ENCODE assay signal across 8 mouse cellular contexts in the genomic region with DNA sequence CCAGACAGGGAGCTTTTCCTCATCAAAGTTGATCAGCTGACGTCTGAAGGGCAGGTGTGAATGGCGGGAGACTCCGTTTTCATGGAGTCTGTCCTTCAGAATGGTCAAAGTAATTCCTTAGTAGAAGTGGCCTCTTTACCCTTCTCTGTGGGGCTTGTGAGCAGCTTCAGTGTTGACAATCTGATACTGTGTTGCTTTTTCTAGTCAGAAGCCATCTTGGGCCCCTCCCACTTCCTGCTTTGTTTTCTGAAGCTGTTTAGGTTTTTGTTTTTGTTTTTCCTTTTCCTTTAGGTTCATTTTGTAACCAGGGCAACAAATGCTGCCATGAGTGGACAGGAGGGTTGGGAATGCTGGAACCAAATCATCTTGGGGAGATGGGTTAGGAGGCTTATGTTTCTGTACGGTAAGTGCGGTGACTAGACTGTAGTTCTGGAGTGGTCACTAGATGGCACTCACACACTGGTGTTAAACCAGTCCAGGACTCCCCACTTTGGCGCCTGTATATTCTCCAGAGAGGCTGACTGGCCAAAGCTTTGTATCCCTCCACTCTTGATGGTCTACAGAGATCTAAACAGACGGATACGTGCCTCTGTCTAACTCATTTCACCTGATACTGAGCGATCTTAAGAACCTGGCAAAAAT. TPM values are rescaled to one million over a fixed set of nuclear protein-coding genes. Genes with fewer than 3 reads are reported as not detected.
DNase-seq lines count a peak whose midpoint lies in the region; ATAC-seq and TF ChIP-seq lines count a peak whose summit lies in the region.

No protein-coding gene starts in this region.

- TF ChIP-seq POLR2A in MEL (IDR thresholded peaks at IDR 0.05; ENCODE audit: control insufficient read depth in 1 of 2, insufficient read depth in 1 of 2, low read depth in 1 of 2, low read length in 2 of 2, poor library complexity in 1 of 2): 0 out of 4 replicates have a peak, but pooled peaks of 1 of the 2 experiments have one; percentile 15
- TF ChIP-seq POLR2A in cerebellum, adult 2 months (IDR thresholded peaks at IDR 0.05; ENCODE audit: borderline replicate concordance, insufficient read depth, low read length): peak; percentile 14; the same call in 1 of the 2 replicates

- no peaks in the 10 kb centered on the region; the same call in 1 of the 2 replicates for H3K79me2 ChIP-seq in MEL (ENCODE audit: control insufficient read depth, insufficient read depth, low read length, poor library complexity)

- 24% methylated on average over 9 of the region's 9 CpGs for WGBS in cerebellum, adult 2 months
- WGBS in forebrain, postnatal 0 days: 23% methylated on average over 9 of the region's 9 CpGs
- 16% methylated on average over 9 of the region's 9 CpGs for WGBS in lung, embryonic 14.5 days

- H3K27ac ChIP-seq in MEL (ENCODE audit: control insufficient read depth, low read depth, low read length): peak overlapping the region; percentile 95
- H3K27ac ChIP-seq in cerebellum, adult 2 months (ENCODE audit: insufficient read depth, low read length): peak overlapping the region; percentile 79
- no peak overlapping the region for H3K27ac ChIP-seq in forebrain, postnatal 0 days (ENCODE audit: low read depth, low read length)
- H3K27ac ChIP-seq in lung, embryonic 14.5 days (ENCODE audit: low read depth): no peak overlapping the region

- H3K4me2 ChIP-seq in forebrain, postnatal 0 days (ENCODE audit: low read depth): peak overlapping the region; percentile 17; the same call in 1 of the 2 replicates
- H3K4me2 ChIP-seq in lung, embryonic 14.5 days: peak overlapping the region; percentile 31; the same call in 1 of the 2 replicates

- peaks cover 17 to 25% of the 10 kb centered on the region in 2 experiments for H3K4me1 ChIP-seq in MEL (ENCODE audit: control insufficient read depth in 1 of 2, insufficient read depth in 2 of 2, low read length in 2 of 2)
- H3K4me1 ChIP-seq in cerebellum, adult 2 months (ENCODE audit: control insufficient read depth, insufficient read depth, low read length): peaks cover 20% of the 10 kb centered on the region; the same call in 1 of the 2 replicates
- H3K4me1 ChIP-seq in forebrain, postnatal 0 days (ENCODE audit: insufficient read depth): no peaks in the 10 kb centered on the region
- no peaks in the 10 kb centered on the region for H3K4me1 ChIP-seq in lung, embryonic 14.5 days (ENCODE audit: insufficient read depth)

- DNase-seq in MEL (ENCODE audit: low read depth, low spot score): peak; percentile 93
- peak; percentile 90 to 91 for DNase-seq in cerebellum, adult 2 months
- peak; percentile 94 for DNase-seq in forebrain, postnatal 0 days
- peak; percentile 57 to 86 for DNase-seq in layer of hippocampus, adult 8-10 months (ENCODE audit: low spot score in 2 of 2)
- DNase-seq in lung, embryonic 14.5 days: peak; percentile 95
- peak; percentile 20 for DNase-seq in ovary, adult 18-20 months (ENCODE audit: low spot score)
- peak; percentile 79 for DNase-seq in thymus, postnatal 0 days (ENCODE audit: low spot score)

- peaks cover 0 to 18% of the 10 kb centered on the region in 2 experiments; a peak in 2 of 4 replicates for H3K36me3 ChIP-seq in MEL (ENCODE audit: control insufficient read depth in 1 of 2, insufficient read depth in 2 of 2, low read length in 2 of 2)
- no peaks in the 10 kb centered on the region for H3K36me3 ChIP-seq in forebrain, postnatal 0 days (ENCODE audit: insufficient read depth)
- H3K36me3 ChIP-seq in lung, embryonic 14.5 days (ENCODE audit: insufficient read depth): no peaks in the 10 kb centered on the region

- H3K4me3 ChIP-seq in MEL (ENCODE audit: control insufficient read depth in 1 of 2, insufficient read depth in 1 of 2, low read depth in 2 of 2, low read length in 2 of 2): peak overlapping the region; percentile 66 to 69
- H3K4me3 ChIP-seq in cerebellum, adult 2 months (replicated peaks; ENCODE audit: insufficient read depth, low read depth, low read length): no peak overlapping the region
- no peak overlapping the region for H3K4me3 ChIP-seq in forebrain, postnatal 0 days (ENCODE audit: low read depth, low read length)
- H3K4me3 ChIP-seq in lung, embryonic 14.5 days (ENCODE audit: low read depth, low read length): no peak overlapping the region

- ATAC-seq in forebrain, postnatal 0 days: peak; percentile 95
- peak; percentile 94 to 95 for ATAC-seq in hematopoietic stem cell, adult 5-6 weeks (replicated peaks in 1 of 2; ENCODE audit: insufficient read depth in 1 of 2, low FRiP score in 2 of 2, low TSS enrichment in 1 of 2, low read depth in 1 of 2, poor library complexity in 2 of 2, severe bottlenecking in 2 of 2)
- peak; percentile 94 for ATAC-seq in lung, embryonic 14.5 days (ENCODE audit: insufficient read depth)

- peak; percentile 75 to 85 (median 75) for TF ChIP-seq CTCF in MEL (IDR thresholded peaks at IDR 0.05 in 2 of 3, conservative IDR thresholded peaks at IDR 0.05 in 1 of 3; ENCODE audit: control insufficient read depth in 1 of 3, insufficient read depth in 1 of 3, low read depth in 2 of 3, low read length in 3 of 3, poor library complexity in 1 of 3, severe bottlenecking in 1 of 3)
- TF ChIP-seq CTCF in cerebellum, adult 2 months (IDR thresholded peaks at IDR 0.05; ENCODE audit: borderline replicate concordance, insufficient read depth, low read depth, low read length): peak; percentile 93
- peak; percentile 94 for TF ChIP-seq CTCF in forebrain, postnatal 0 days (IDR thresholded peaks at IDR 0.05; ENCODE audit: low read depth)
- TF ChIP-seq CTCF in lung, embryonic 14.5 days (IDR thresholded peaks at IDR 0.05; ENCODE audit: low read depth): peak; percentile 84

- TF ChIP-seq RAD21 in MEL (IDR thresholded peaks at IDR 0.05; ENCODE audit: low read depth, low read length): peak; percentile 91

- no peaks in the 10 kb centered on the region for H3K27me3 ChIP-seq in MEL (ENCODE audit: control insufficient read depth in 1 of 2, insufficient read depth in 2 of 2, low read length in 2 of 2)
- H3K27me3 ChIP-seq in cerebellum, adult 2 months (ENCODE audit: control insufficient read depth, insufficient read depth, low read length): no peaks in the 10 kb centered on the region
- H3K27me3 ChIP-seq in forebrain, postnatal 0 days (ENCODE audit: insufficient read depth, low read length): peaks cover 31% of the 10 kb centered on the region
- peaks cover 33% of the 10 kb centered on the region for H3K27me3 ChIP-seq in lung, embryonic 14.5 days (ENCODE audit: insufficient read depth, low read length)

- H3K9me3 ChIP-seq in MEL (replicated peaks; ENCODE audit: insufficient read depth, low read length): no peaks in the 10 kb centered on the region
- H3K9me3 ChIP-seq in forebrain, postnatal 0 days (ENCODE audit: low read length): no peaks in the 10 kb centered on the region
- no peaks in the 10 kb centered on the region for H3K9me3 ChIP-seq in lung, embryonic 14.5 days (ENCODE audit: low read depth, low read length)

- peak overlapping the region; percentile 75 for H3K9ac ChIP-seq in MEL (ENCODE audit: control insufficient read depth, low read depth, low read length, poor library complexity, severe bottlenecking)
- H3K9ac ChIP-seq in forebrain, postnatal 0 days: no peak overlapping the region
- H3K9ac ChIP-seq in lung, embryonic 14.5 days: no peak overlapping the region

- TF ChIP-seq EP300 in MEL (IDR thresholded peaks at IDR 0.05; ENCODE audit: low read depth in 1 of 2, low read length in 2 of 2): no peak; a peak in 1 of 4 replicates

TF ChIP-seq in MEL, 35 proteins besides CTCF, POLR2A, EP300 and RAD21:
- TF ChIP-seq ZNF384 (IDR thresholded peaks at IDR 0.05; ENCODE audit: low read depth, low read length) (no peak), ELF1 (IDR thresholded peaks at IDR 0.05; ENCODE audit: low read depth, low read length) (peak; percentile 53; the same call in 1 of the 2 replicates), SMC3 (IDR thresholded peaks at IDR 0.05; ENCODE audit: low read depth, low read length) (peak; percentile 67), ETS1 (IDR thresholded peaks at IDR 0.05; ENCODE audit: low read depth, low read length) (no peak; the same call in 1 of the 2 replicates), TBP (IDR thresholded peaks at IDR 0.05; ENCODE audit: low read depth, low read length) (peak; percentile 38; the same call in 1 of the 2 replicates), ZC3H11A (IDR thresholded peaks at IDR 0.05; ENCODE audit: low read depth, low read length) (peak; percentile 60)

RNA-seq across cellular contexts. Expression of a gene that starts 42.1 kb away (rescaled TPM):
- 13.4 and 14.4 TPM in 2 replicates for total RNA-seq in MEL (2012; rRNA removed)
- polyA plus RNA-seq in MEL (2012; ENCODE audit: insufficient read depth in 1 of 2, insufficient read length in 2 of 2, low read depth in 1 of 2, low replicate concordance in 2 of 2, missing spikeins in 1 of 2): 10 to 100 TPM in 1 of 2 experiments, not detected in 1; 36.6 TPM
- polyA plus RNA-seq in cerebellum, adult 2 months (2012; rRNA removed): 38.1 and 40.6 TPM in 2 replicates
- total RNA-seq in forebrain, postnatal 0 days (2014; rRNA removed): 10.6 TPM in 2 replicates
- polyA plus RNA-seq in forebrain, postnatal 0 days (2015; fragmentation: Nextera tagmentation; extraction: Ambion mirVana): 15.8 and 21.0 TPM in 2 replicates
- total RNA-seq in hematopoietic stem cell, adult 5-6 weeks (2017): 6.9 and 9.1 TPM in 2 replicates
- total RNA-seq in layer of hippocampus, adult 8-10 months (2022): 10 to 100 TPM; 28.0 to 33.9 (median 31.6) TPM
- 20.1 and 20.7 TPM in 2 replicates for polyA plus RNA-seq in lung, embryonic 14.5 days (2014; fragmentation: Nextera tagmentation; extraction: Ambion mirVana)
- 8.8 and 9.4 TPM in 2 replicates for polyA plus RNA-seq in thymus, postnatal 0 days (2015; fragmentation: Nextera tagmentation; extraction: Ambion mirVana)

Comparison
In these comparisons a context has a peak if more than half of its experiments do, and no peak if none do; other contexts are left out.
1. DNase-seq: peak in every context shown above with its lines; median percentile 95 in lung, embryonic 14.5 days; 94 in forebrain, postnatal 0 days; 93 in MEL; 90 in cerebellum, adult 2 months; 79 in thymus, postnatal 0 days; 72 in layer of hippocampus, adult 8-10 months; 20 in ovary, adult 18-20 months.
2. H3K27ac ChIP-seq: peak in MEL (single experiment) and cerebellum, adult 2 months (single experiment); none in forebrain, postnatal 0 days (single experiment) and lung, embryonic 14.5 days (single experiment).
3. H3K4me3 ChIP-seq: peak in MEL (2 of 2); none in cerebellum, adult 2 months (single experiment), forebrain, postnatal 0 days (single experiment) and lung, embryonic 14.5 days (single experiment).
4. Peak in every context shown above with its lines, with median percentiles within 50 percentile points of each other: CTCF ChIP-seq and ATAC-seq.